Mouse (Mus musculus) limb, embryonic 14.5 days (tissue): ENCODE results near the gene Acadvl. TPM values are rescaled to one million over a fixed set of nuclear protein-coding genes. Genes with fewer than 3 reads are reported as not detected.

ENCODE experiments used
- ATAC-seq: fragments of 200-750 bp; cut with Nextera tagmentation; 2 replicates; pipeline ENCODE4 v1.8.0; 2017; ENCODE audit warnings: low read depth, moderate number of reproducible peaks, moderate TSS enrichment; ENCODE audit not compliant: low FRiP score
- DNase-seq: peaks from one replicate; pipeline ENCODE4 v3.0.0-alpha.2; 2015; ENCODE audit warnings: low spot score
- H3K27ac ChIP-seq: fragments of 300-500 bp; sonication (generic); replicated peaks from 2 replicates; pipeline ENCODE4 v1.5.1; 2014; ENCODE audit warnings: low read depth, mild to moderate bottlenecking, low read length, moderate library complexity, mixed read lengths
- H3K27me3 ChIP-seq: fragments of 300-500 bp; sonication (generic); 2 replicates; pipeline ENCODE4 v1.6.1; 2014; ENCODE audit warnings: low read length, mixed read lengths; ENCODE audit not compliant: control insufficient read depth, insufficient read depth
- H3K36me3 ChIP-seq: fragments of 300-500 bp; sonication (generic); 2 replicates; pipeline ENCODE4 v1.6.1; 2014; ENCODE audit warnings: mild to moderate bottlenecking, low read length, moderate library complexity, mixed read lengths; ENCODE audit not compliant: control insufficient read depth, insufficient read depth
- H3K4me1 ChIP-seq: fragments of 300-500 bp; sonication (generic); 2 replicates; pipeline ENCODE4 v1.6.1; 2014; ENCODE audit warnings: antibody characterized with exemption, low read length, mixed read lengths; ENCODE audit not compliant: control insufficient read depth, insufficient read depth
- H3K4me2 ChIP-seq: fragments of 300-500 bp; sonication (generic); replicated peaks from 2 replicates; pipeline ENCODE4 v1.6.1; 2014; ENCODE audit warnings: low read depth, mild to moderate bottlenecking, low read length, moderate library complexity; ENCODE audit not compliant: severe bottlenecking
- H3K4me3 ChIP-seq: fragments of 300-500 bp; sonication (generic); replicated peaks from 2 replicates; pipeline ENCODE4 v1.5.1; 2014; ENCODE audit warnings: low read length
- H3K9ac ChIP-seq: fragments of 300-500 bp; sonication (generic); 2 replicates; pipeline ENCODE4 v1.6.1; 2014; ENCODE audit warnings: mild to moderate bottlenecking, low read depth, low read length, moderate library complexity; ENCODE audit not compliant: severe bottlenecking
- H3K9me3 ChIP-seq: fragments of 300-500 bp; sonication (generic); 2 replicates; pipeline ENCODE4 v1.6.1; 2016; ENCODE audit warnings: low read length; ENCODE audit not compliant: control insufficient read depth
- POLR2A ChIP-seq: fragments of 200-500 bp; IDR thresholded peaks from 2 replicates; pipeline ENCODE4 v1.8.0; 2012; ENCODE audit warnings: inconsistent platforms, mild to moderate bottlenecking, moderate library complexity, borderline replicate concordance; ENCODE audit not compliant: insufficient read depth, insufficient read length; ENCODE audit errors: extremely low read depth
- WGBS: fragments of 180-500 bp; shearing (Covaris S2); extraction: QIAGEN DNeasy Blood & Tissue Kit; methylation state at CpG from one replicate; pipeline ENCODE4 v1.1.7; 2014; 5-methylcytosine and 5-hydroxymethylcytosine counted together
- polyA plus RNA-seq, 2 experiments: library from polyadenylated mRNA; depleted of rRNA in 1 of 2; stranded (reverse) in 1 of 2; unstranded in 1 of 2; fragments of >200 nt; fragmentation: Nextera tagmentation in 1 of 2; extraction: Ambion mirVana in 1 of 2; gene quantifications; 2 replicates each; pipeline versions ENCODE4 v1.2.1 to v1.2.3; 2012 to 2014

Gene Acadvl
- polyA plus RNA-seq, 2 experiments: 55.4 to 71.8 TPM

GRCm38 (mm10) chr11:70001159-70001558 lies 14.1 kb downstream of the Acadvl start:
- Histone ChIP-seq H3K4me3 (peak overlapping the region; percentile 80), H3K4me1 (peaks cover 25% of the 10 kb centered on the region), H3K27ac (peak overlapping the region; percentile 92), H3K9ac (peak overlapping the region; percentile 82), H3K27me3 (no peaks in the 10 kb centered on the region), H3K9me3 (no peaks in the 10 kb centered on the region), H3K36me3 (peaks cover 44% of the 10 kb centered on the region), H3K4me2 (peak overlapping the region; percentile 96)
- no peak for TF ChIP-seq POLR2A
- WGBS: 10% methylated on average over 8 of the region's 8 CpGs
- DNase-seq (no peak), ATAC-seq (no peak)

DNA sequence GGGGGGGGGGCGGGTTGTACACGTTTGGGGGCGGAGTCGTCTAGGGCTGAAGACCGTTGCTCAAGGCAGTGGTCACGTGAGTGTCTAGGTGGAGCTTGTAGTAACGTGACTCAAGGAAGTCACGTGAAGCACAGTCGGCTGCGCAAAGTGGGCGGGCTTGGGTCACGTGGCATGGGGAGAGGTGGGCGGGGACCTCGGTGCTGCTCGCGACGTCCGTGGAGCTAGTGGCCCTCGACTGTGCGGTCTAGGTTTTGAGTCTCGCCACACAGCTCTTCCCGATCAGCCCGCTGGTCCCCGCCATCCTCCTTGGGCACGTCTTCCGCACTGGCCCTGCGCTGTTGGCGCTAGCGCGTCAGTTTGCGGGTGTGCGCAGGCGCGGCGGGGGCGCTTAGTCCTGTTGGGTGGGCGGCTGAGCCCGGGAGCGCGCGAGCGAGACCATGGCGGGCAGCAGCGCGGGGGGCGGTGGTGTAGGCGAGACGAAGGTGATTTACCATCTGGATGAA lies 14.8 kb downstream of the Acadvl start, which contains the start of gene Dvl2:
Gene Dvl2 (plus strand): TSS at position 200 of the 503 bp plus-strand sequence.
- Histone ChIP-seq H3K4me1 (peaks cover 25% of the 10 kb centered on the region), H3K4me3 (peak within 1 kb of the TSS; percentile 80), H3K36me3 (peaks cover 37% of the 10 kb centered on the region), H3K4me2 (peak within 1 kb of the TSS; percentile 96), H3K9ac (peak within 1 kb of the TSS; percentile 82), H3K27me3 (no peaks in the 10 kb centered on the region), H3K27ac (peak within 1 kb of the TSS; percentile 92), H3K9me3 (no peaks in the 10 kb centered on the region)
- peak; percentile 91; the same call in 1 of the 2 replicates for TF ChIP-seq POLR2A
- ATAC-seq: peak; percentile 73
- under 1% methylated on average over 48 of the region's 48 CpGs for WGBS
- DNase-seq: peak; percentile 94

DNA sequence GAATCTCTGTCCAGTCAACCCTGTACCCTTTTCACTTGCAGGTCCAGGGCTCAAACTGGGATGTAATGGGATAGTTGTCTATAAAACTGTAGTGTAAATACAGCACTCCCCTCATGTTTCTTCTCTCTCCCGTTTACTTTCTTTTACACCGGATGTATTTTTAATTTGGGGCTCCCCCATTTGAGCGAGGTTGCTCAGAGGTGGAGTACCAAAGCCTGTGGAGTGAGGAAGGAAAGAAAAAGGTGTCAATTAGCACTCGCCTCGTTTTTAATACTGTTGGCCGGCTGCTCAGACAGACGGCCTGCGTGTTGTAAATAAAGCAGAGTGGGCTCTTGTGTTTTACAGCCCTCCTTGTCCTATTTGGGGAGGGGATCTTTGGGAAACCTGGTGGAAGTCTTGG lies 15.5 kb downstream of the Acadvl start:
- ATAC-seq (no peak), DNase-seq (no peak)
- Histone ChIP-seq H3K9ac (no peak overlapping the region), H3K4me1 (peaks cover 25% of the 10 kb centered on the region), H3K27ac (peak overlapping the region; percentile 21; the same call in 1 of the 2 replicates), H3K9me3 (no peaks in the 10 kb centered on the region), H3K4me2 (no peak overlapping the region), H3K36me3 (peaks cover 34% of the 10 kb centered on the region), H3K4me3 (0 out of 2 replicates have a peak overlapping the region, but pooled peaks have one; percentile 80), H3K27me3 (no peaks in the 10 kb centered on the region)
- no peak for TF ChIP-seq POLR2A
- WGBS: 62% methylated on average over 8 of the region's 8 CpGs

- peaks cover 25% of the 10 kb centered on the region for H3K4me1 ChIP-seq
- no peak for TF ChIP-seq POLR2A
Observed at GRCm38 (mm10) chr11:69998567-69999491, 16.4 kb downstream of the Acadvl start.

DNA sequence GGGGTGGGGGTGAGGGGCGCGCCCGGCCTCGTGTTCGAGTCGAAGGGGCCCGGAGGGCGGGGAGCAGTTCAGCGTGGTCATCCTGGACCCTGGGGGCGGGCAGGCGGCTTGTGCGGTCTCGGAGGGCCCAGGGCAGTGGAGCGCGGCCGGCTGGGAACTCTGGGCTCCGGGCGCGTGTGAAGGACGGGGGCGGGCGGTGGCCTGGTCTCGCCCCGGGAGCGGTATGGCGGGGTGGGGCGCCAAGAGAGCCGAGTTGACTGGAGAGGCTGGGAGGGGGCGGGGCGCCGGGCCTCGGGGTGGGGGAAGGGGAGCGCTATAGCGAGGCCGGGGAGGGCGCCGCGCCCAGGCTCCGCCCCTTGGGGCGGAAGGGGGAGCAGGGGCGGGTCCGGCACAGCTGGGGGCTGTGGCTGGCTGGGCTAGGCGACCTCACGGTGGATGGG lies 18.1 kb downstream of the Acadvl start:
- Histone ChIP-seq H3K4me2 (peak overlapping the region; percentile 46), H3K36me3 (peaks cover 48% of the 10 kb centered on the region), H3K4me1 (peaks cover 25% of the 10 kb centered on the region), H3K9me3 (no peaks in the 10 kb centered on the region), H3K9ac (peak overlapping the region; percentile 90), H3K27ac (peak overlapping the region; percentile 96), H3K27me3 (no peaks in the 10 kb centered on the region), H3K4me3 (peak overlapping the region; percentile 97)
- DNase-seq (peak; percentile 83), ATAC-seq (peak; percentile 38)
- TF ChIP-seq POLR2A: 0 out of 2 replicates have a peak, but pooled peaks have one; percentile 38
- 3% methylated on average over 19 of the region's 44 CpGs for WGBS

More at GRCm38 (mm10) chr11:69998567-69999491, 16.4 kb downstream of the Acadvl start:
- no peak overlapping the region for H3K4me2 ChIP-seq
- no peak overlapping the region for H3K9ac ChIP-seq
- H3K4me3 ChIP-seq: no peak overlapping the region
- ATAC-seq: no peak
- WGBS: 91% methylated on average over 27 of the region's 27 CpGs
- H3K27me3 ChIP-seq: no peaks in the 10 kb centered on the region
- no peak for DNase-seq
- no peaks in the 10 kb centered on the region for H3K9me3 ChIP-seq
- H3K36me3 ChIP-seq: peaks cover 41% of the 10 kb centered on the region
- H3K27ac ChIP-seq: no peak overlapping the region
